Mouse (Mus musculus) heart, postnatal 0 days (tissue): Measurements from ENCODE around the gene Bnipl.

Experiments
- CTCF ChIP-seq: IDR thresholded peaks from 2 replicates; pipeline ENCODE4 v1.5.1; 2016; ENCODE audit warnings: antibody characterized with exemption, control low read depth, low read depth
- EP300 ChIP-seq: IDR thresholded peaks from 2 replicates; pipeline ENCODE4 v1.6.1; 2016; ENCODE audit warnings: antibody characterized with exemption, low read depth

DNA sequence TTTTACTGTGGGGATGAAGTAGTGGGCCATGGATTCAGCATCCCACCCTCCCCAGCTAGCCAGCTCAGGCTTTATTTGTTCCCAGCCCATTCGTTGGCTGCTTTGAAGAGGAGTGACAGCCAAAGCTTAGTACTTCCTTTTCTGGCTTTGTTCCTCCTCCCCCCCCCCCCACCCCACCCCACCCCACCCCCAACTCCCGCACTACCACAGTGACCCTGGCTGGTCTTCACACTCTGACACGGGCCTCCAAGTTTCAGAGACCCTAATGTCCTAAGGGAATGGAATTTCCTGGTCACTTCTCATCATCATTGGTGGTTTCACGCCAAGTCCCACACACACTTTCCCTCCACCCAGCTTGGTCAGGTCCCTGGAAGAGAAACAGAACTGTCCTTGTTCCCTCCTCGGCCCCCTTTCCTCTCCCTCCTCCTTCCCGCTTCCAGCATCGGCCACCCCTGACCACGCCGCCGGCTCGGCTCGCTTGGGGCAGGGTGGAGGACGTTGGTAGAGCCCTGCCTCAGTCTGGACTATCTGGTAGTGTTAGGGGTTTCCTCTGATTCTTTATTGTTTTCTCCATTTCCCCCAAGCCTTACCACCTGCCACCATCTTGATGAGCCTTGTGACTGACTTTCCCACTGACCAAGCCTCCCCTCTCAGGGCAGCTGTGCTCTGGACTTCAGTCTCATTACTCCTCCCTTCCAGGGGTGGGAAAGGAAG lies 21.1 kb downstream of the Bnipl start:
- TF ChIP-seq CTCF (no peak), EP300 (no peak)
